Mouse (Mus musculus): ENCODE data around the gene 4930404N11Rik.

4930404N11Rik gene

DNA sequence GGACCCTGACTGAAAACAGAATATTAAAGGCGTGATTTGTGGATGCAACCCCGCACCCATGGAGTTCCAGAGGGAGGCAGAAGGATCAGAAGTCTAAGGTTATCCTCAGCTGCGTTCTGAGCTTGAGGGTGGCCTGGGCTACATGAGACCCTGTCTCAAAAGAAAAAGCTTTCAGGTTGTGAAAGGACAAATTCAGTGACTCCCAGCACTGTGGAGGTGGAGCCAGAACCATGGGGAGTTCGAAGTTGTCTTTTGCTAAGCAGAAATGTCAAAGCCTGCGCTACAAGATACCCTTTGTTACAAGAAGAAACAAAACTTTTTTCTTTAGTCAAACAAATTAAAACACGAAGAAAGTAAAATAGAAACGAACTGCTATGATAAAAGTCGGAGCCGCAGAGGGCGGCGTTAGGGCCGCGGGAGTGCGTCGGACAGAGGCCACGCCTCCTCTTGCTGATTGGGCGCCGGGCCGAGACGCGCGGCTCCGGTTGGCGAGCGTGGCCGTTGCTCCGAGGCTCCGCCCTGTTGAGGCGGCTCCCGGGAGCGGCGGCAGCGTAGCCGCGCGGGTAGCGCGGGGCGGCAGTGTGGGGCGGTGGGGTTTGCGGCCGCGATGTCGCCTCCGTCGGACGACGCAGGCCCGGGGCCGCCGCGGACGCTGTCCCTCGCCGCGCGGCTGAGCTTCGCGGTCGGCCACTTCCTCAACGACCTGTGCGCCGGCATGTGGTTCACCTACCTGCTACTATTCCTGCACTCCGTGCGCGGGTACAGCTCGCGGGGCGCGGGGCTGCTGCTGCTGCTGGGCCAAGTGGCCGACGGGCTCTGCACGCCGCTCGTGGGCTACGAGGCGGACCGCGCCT is 8.4 kb downstream of the 4930404N11Rik start, which contains the start of gene Mfsd12:
Mfsd12 (plus strand) TSS at position 501 of the 854 bp plus-strand sequence.
- ATAC-seq (ENCODE audit: insufficient number of reproducible peaks, low FRiP score, low TSS enrichment): peak; percentile 82

DNA sequence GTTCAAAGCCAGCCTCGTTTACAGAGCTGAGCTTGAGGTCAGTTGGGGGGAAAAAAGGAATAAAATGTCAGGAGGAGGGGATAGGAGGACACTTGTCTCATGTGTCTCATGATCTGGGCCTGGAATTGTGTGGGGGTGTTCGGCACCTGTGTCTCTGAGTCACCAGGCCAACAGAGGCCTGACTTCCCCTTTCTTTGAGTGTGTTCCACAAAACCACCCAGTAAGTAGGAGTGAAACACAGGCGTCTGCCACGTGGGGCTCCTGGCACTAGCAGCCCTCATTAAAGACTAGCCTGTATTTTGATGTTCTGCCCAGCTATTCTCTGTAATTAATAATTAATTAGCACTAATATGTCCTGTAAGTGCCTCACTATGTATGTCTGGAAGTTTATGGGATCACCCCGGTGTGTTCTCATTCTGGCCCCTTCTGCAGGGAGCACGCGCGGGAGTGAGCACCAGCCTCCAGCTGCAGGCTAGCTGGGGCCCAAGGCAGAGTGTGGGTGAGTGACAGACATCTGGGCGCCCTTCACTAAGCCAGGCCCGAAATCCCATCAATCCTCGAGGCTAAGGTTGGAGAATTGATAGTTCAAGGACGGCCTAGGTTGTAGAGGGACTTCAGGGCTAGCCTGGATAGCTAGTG is 9.1 kb downstream of the 4930404N11Rik start:
- ATAC-seq (ENCODE audit: insufficient number of reproducible peaks, low FRiP score, low TSS enrichment): no peak

- no peak for ATAC-seq (ENCODE audit: insufficient number of reproducible peaks, low FRiP score, low TSS enrichment)
These were observed 10.1 kb downstream of the 4930404N11Rik start for GRCm38 (mm10) chr10:81355533-81355932.

GRCm38 (mm10) chr10:81354738-81355477 is 10.7 kb downstream of the 4930404N11Rik start:
- no peak for ATAC-seq (ENCODE audit: insufficient number of reproducible peaks, low FRiP score, low TSS enrichment)

DNA sequence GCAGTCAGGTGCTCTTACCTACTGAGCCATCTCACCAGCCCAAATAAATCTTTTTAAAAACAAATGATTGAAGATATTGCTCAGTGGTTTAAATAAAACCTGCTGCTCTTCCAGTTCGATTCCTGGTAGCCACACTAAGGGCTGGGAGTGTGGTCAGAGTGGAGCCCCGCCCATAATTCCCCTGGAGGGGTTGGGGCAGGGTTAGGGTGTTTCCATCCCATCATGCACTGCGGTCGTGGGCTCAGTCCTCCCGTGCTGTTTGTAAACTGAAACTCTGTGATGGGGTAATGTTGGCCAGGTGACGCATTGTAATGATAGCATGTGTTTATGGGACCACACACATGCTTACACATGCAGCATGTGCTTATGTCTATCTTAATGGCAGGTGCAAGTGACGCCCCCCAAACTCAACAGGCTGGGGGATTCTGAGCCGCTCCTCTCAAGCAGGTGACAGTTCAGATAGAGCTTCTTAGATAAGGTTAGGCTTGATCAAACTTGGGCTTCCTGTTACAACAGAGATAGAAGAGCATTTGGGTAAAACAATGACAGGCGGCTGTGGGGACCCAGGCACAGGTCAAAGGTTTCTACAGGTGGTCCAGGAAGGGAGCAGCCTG is 13.8 kb downstream of the 4930404N11Rik start:
- ATAC-seq (ENCODE audit: insufficient number of reproducible peaks, low FRiP score, low TSS enrichment): no peak

DNA sequence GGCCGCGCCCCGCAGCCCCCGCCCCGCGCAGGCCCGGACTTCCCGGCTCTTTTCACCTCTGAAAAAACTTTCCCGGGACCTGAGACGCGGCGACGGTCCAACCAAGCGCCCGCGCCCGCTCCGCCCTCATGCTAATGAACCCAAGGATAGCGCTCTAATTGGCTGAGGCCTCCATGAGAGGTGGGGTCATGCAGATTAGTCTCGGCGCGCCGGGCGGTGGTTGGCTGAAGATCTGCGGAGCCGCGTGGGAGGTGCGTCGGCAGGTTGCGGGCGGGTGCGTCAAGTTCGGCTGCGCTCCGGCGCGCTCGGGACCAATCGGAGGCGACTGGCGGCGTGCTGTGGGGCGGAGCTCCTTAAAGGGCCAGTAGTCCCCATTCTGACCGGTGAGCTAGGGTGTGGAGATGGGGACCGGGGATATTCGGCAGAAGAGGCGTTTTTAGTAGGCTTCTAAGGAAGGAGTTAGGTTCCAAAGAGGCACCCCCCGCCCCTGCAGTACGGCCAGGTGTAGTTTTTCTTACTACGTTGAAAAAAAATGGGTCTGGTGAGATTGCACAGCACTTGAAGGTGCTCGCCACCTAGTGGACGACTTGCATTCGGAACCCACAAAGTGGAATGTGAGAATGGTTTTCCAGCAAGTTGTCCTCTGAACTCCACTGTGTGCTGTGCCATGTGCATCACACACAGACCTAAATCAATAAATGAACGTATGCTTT is 15.1 kb downstream of the 4930404N11Rik start, which contains the start of gene Hmg20b:
Hmg20b (minus strand) TSS at position 130 of the 713 bp plus-strand sequence.
- ATAC-seq (ENCODE audit: insufficient number of reproducible peaks, low FRiP score, low TSS enrichment): peak; percentile 96

GRCm38 (mm10) chr10:81349961-81350350 is 15.7 kb downstream of the 4930404N11Rik start:
- ATAC-seq (ENCODE audit: insufficient number of reproducible peaks, low FRiP score, low TSS enrichment): no peak

GRCm38 (mm10) chr10:81349146-81349545 is 16.5 kb downstream of the 4930404N11Rik start:
- ATAC-seq (ENCODE audit: insufficient number of reproducible peaks, low FRiP score, low TSS enrichment): no peak

- no peak for ATAC-seq (ENCODE audit: insufficient number of reproducible peaks, low FRiP score, low TSS enrichment)
These were observed 19.1 kb downstream of the 4930404N11Rik start for GRCm38 (mm10) chr10:81346453-81347067.

- no peak for ATAC-seq (ENCODE audit: insufficient number of reproducible peaks, low FRiP score, low TSS enrichment)
These were observed 20.5 kb downstream of the 4930404N11Rik start for GRCm38 (mm10) chr10:81345162-81345534.

- no peak for ATAC-seq (ENCODE audit: insufficient number of reproducible peaks, low FRiP score, low TSS enrichment)
These were observed 21.0 kb downstream of the 4930404N11Rik start for GRCm38 (mm10) chr10:81344421-81345161.

- no peak for ATAC-seq (ENCODE audit: insufficient number of reproducible peaks, low FRiP score, low TSS enrichment)
These were observed 22.7 kb downstream of the 4930404N11Rik start, which contains the start of gene Gipc3 for GRCm38 (mm10) chr10:81342686-81343505. Gene Gipc3 (minus strand): TSS chr10:81343266.

DNA sequence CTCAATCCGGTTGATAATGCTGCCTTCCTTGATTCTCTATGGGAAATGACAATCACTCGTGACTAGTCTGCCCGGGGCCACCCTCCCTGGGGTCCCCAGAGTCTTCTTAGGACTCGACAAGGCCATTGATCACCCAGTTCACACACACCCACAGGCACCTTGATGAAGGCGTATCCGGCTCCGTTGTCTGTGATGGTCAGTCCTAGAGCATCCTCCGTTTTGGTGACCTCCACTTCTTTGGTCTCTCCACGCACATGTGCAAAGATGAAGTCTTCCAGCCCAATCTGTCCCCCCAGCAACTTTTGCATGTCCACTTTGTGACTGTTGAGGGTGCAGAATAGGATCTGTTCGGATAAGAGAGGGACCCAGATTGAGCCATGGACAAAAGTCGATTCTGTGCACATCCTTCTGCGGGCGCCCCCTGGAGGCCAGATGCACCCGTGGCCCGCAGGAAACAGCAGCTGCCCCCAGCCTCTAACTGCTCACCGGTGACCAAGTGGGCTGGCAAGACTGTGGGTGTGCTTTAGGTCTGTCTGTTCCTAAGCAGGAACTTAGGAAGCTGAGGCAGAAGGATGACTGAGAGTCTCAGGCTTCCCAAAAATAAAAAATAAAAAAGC is 24.2 kb downstream of the 4930404N11Rik start:
- ATAC-seq (ENCODE audit: insufficient number of reproducible peaks, low FRiP score, low TSS enrichment): no peak

DNA sequence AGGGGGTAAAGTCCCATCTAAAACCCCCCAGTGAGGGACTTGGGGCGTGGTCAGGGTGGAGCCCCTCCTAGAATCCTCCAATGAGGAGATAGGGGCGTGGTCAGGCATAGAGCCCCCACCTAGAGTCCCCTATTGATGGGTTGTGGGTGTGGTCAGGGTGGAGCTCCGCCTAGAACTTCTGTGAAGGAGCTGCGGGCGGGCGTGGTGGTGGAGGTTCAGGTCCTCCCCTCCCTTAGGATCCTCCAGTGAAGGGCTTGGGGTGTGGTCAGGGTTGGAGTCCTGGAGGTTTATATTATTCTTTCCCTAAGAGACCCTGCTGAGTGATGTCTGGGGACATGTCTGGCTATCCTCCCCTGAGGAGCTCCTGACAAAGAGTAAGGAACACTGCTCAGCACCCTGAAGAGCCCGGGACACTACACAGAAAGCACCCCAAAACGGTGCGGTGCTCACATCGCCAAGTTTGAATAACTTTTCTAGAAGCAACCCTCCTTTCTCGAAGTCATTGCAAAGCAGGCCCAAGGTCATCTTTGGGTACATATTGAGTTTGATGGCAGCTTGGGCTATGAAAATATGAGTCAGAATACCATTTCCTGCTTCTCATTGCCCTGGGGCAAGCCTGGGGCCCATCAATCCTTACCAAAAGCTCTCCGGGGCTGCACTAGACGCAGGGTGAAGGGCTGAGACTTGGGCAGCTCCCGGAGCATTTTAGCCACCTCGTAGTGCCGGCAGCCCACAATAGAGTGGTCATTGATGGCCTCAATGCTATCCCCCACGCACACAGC is 24.9 kb downstream of the 4930404N11Rik start:
- no peak for ATAC-seq (ENCODE audit: insufficient number of reproducible peaks, low FRiP score, low TSS enrichment)

DNA sequence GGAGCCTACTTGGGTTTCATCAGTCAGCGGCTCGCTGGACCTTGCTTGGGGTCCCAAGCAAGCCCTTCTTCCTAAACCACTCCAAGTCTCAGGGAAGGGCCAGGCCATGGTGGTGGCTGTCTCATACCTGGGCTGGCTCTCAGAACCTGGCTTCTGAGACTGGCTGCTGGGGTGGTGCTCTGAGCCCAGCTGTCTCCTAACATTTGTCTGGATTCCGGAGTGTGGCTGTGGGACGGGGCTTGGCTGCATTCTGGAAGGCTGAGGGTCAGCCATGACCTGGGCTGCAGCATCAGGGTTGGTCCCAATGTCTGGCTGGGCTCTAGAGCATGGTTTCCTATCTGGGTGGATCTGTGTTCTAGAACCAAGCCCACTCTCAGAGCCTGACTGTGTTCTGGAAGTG is 29.1 kb downstream of the 4930404N11Rik start:
- no peak for ATAC-seq (ENCODE audit: insufficient number of reproducible peaks, low FRiP score, low TSS enrichment)

All from cerebellum, adult (tissue).